ENCODE assay signal across 10 mouse cellular contexts in genomic region chr1:189028267-189028666, GRCm38 (mm10). TPM values are rescaled to one million over a fixed set of nuclear protein-coding genes. Genes with fewer than 3 reads are reported as not detected.
DNase-seq lines count a peak whose midpoint lies in the region; ATAC-seq and TF ChIP-seq lines count a peak whose summit lies in the region.
"Had no signal": no experiment of that assay in that cellular context is flagged by ENCODE, and none has a peak within 500 bp of the region (broad histone marks: within the 10 kb centered on the region; RNA-seq: fewer than 3 reads in every experiment).

No protein-coding gene starts in this region.

- H3K4me3 ChIP-seq in layer of hippocampus, adult 2 months, result no peak overlapping the region
- H3K4me3 ChIP-seq: heart, embryonic 13.5 days; limb, embryonic 13.5 days had no signal

- peak; percentile 83 for TF ChIP-seq CTCF in layer of hippocampus, adult 2 months (conservative IDR thresholded peaks at IDR 0.05)

- peak; percentile 74 for ATAC-seq in cerebellum, adult (ENCODE audit: insufficient number of reproducible peaks, low FRiP score, low TSS enrichment)
- no peak for ATAC-seq in erythroid progenitor cell, adult 5-6 weeks (replicated peaks; ENCODE audit: low FRiP score, poor library complexity, severe bottlenecking)

- H3K27ac ChIP-seq in layer of hippocampus, adult 2 months, result no peak overlapping the region
- H3K27ac ChIP-seq: heart, embryonic 13.5 days; limb, embryonic 13.5 days had no signal

- DNase-seq in cerebellum, postnatal 4 days (ENCODE audit: low spot score in 2 of 2), result no peak
- peak in 1 of 2 experiments; percentile 28 for DNase-seq in layer of hippocampus, adult 2 months (ENCODE audit: low spot score in 2 of 2)
- DNase-seq in layer of hippocampus, postnatal 14 days (ENCODE audit: low spot score in 2 of 2), result no peak
- DNase-seq in 3T3-L1 (ENCODE audit: low read depth, low spot score), result peak; percentile 67
- peak; percentile 61 for DNase-seq in cerebellum, adult 9-10 months
- no peak for DNase-seq in right cerebral cortex, postnatal 36 days (ENCODE audit: low spot score in 2 of 2)

RNA-seq across cellular contexts. Expression of gene Kctd3, which starts 20.6 kb away (rescaled TPM):
- total RNA-seq in layer of hippocampus, adult 2 months (2021), result 10 to 100 TPM; 83.9 to 84.8 TPM
- total RNA-seq in layer of hippocampus, postnatal 14 days (2021), result 100 to 1,000 TPM; 103 to 109 TPM
- total RNA-seq in erythroid progenitor cell, adult 5-6 weeks (2015; ENCODE audit: low replicate concordance), result 7.6 and 11.7 TPM in 2 replicates
- 10.2 and 14.8 TPM in 2 replicates for total RNA-seq in erythroid progenitor cell, adult 5-6 weeks (2017; ENCODE audit: low replicate concordance)

Comparison
In these comparisons a context has a peak if more than half of its experiments do, and no peak if none do; other contexts are left out.
1. DNase-seq: peak in 3T3-L1 (single experiment) and cerebellum, adult 9-10 months (single experiment); none in cerebellum, postnatal 4 days (0 of 2), layer of hippocampus, postnatal 14 days (0 of 2) and right cerebral cortex, postnatal 36 days (0 of 2).
2. RNA of gene Kctd3, which starts 20.6 kb away (total RNA-seq): 103 to 109 TPM in layer of hippocampus, postnatal 14 days and 83.9 to 84.8 TPM in layer of hippocampus, adult 2 months; 7.6 to 14.8 TPM in erythroid progenitor cell, adult 5-6 weeks; every median in the first group is over 4 times any median in the second.